Mouse (Mus musculus): ENCODE results near the gene Ece1.

DNA sequence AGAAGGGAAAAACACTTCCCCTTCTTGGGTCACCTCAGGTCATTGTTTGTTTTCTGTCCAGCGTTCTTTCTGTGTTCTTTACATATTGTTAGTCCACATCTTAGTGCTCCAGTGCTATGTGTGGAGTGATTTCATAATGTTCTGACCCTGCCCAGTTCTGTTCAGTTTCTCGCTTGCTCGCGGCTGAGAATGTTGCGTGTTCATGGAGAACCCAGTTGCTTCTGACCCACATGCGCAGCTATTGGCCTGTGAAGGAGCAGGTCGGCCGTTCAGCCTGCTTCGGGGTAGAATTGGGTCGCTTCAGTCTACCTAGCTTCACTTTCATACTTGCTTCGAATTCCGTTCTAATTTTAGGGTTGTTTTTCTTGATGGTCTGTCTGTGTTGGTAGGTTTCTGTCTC, 133.4 kb downstream of the Ece1 start:
- no peak for TF ChIP-seq POLR2AphosphoS2 (IDR thresholded peaks at IDR 0.05; ENCODE audit: insufficient read length, low read depth)
- TF ChIP-seq SRF (IDR thresholded peaks at IDR 0.05; ENCODE audit: control insufficient read depth, insufficient read length, low read depth) = no peak
- no peak for TF ChIP-seq MAX (IDR thresholded peaks at IDR 0.05; ENCODE audit: low read depth)
- TF ChIP-seq CEBPB (IDR thresholded peaks at IDR 0.05; ENCODE audit: insufficient read depth, poor library complexity, severe bottlenecking) = no peak
- no peak for TF ChIP-seq POLR2A (IDR thresholded peaks at IDR 0.05; ENCODE audit: insufficient read length, low read depth)
- TF ChIP-seq MYOG (IDR thresholded peaks at IDR 0.05; ENCODE audit: control insufficient read depth in 1 of 3, insufficient read depth in 1 of 3, insufficient read length in 2 of 3, low read depth in 2 of 3) = no peak
- TF ChIP-seq E2F4 (IDR thresholded peaks at IDR 0.05; ENCODE audit: insufficient read depth) = no peak
- TF ChIP-seq MYOD1 (IDR thresholded peaks at IDR 0.05; ENCODE audit: control insufficient read depth in 1 of 3, insufficient read length in 2 of 3, low read depth in 2 of 3) = no peak
- TF ChIP-seq USF1 (IDR thresholded peaks at IDR 0.05; ENCODE audit: low read depth) = no peak

Data from myocyte (in vitro differentiated cells).